Mouse (Mus musculus) erythroblast, embryonic 14.5 days (primary cell): ENCODE measurements around the gene Lamp1.

Source experiments
- GATA1 ChIP-seq: IDR thresholded peaks from 2 replicates; pipeline ENCODE4 v1.6.1; 2012; ENCODE audit warnings: low read length, inconsistent platforms, mixed read lengths
- TAL1 ChIP-seq: IDR thresholded peaks from 3 replicates; pipeline ENCODE4 v1.6.1; 2012; ENCODE audit warnings: low read length, inconsistent platforms, mixed read lengths

DNA sequence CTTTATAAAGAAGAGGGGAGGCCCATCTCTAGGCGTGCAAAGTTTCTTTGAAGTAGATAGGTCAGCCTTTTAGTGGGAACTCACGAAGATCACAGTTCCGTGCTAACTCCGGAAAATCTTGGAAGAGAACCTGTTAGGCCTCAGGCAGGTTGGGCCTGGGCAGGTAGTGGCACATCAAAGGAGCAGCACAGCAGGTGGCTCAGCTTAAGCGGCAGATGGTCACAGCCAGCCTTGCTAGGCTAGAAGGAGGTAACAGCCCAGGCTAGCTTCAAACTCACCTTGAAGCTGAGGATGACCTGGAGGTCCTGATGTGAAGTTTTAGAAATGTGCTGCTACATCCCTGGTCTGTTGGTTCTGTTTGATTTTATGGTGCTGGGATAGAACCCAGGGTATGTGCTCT lies 9.1 kb upstream of the Lamp1 start:
- TF ChIP-seq TAL1 (no peak), GATA1 (no peak)
